Mouse (Mus musculus) neural tube, embryonic 11.5 days (tissue): Measurements from ENCODE around the gene Mical3. TPM values are rescaled to one million over a fixed set of nuclear protein-coding genes. Genes with fewer than 3 reads are reported as not detected.

Experiments used
- ATAC-seq: fragments of 200-750 bp; cut with Nextera tagmentation; 2 replicates; pipeline ENCODE4 v1.8.0; 2017; ENCODE audit warnings: moderate number of reproducible peaks, mild to moderate bottlenecking, moderate TSS enrichment, moderate library complexity; ENCODE audit not compliant: insufficient read depth, low FRiP score, low TSS enrichment
- DNase-seq: peaks from one replicate; pipeline ENCODE4 v3.0.0-alpha.2; 2015; ENCODE audit warnings: low spot score
- H3K27ac ChIP-seq: fragments of 300-500 bp; sonication (generic); 2 replicates; pipeline ENCODE4 v1.5.1; 2014; ENCODE audit warnings: low read depth, mild to moderate bottlenecking, low read length
- H3K27me3 ChIP-seq: fragments of 300-500 bp; sonication (generic); 2 replicates; pipeline ENCODE4 v1.6.1; 2014; ENCODE audit warnings: mild to moderate bottlenecking, low read length, mixed read lengths; ENCODE audit not compliant: control insufficient read depth, insufficient read depth
- H3K36me3 ChIP-seq: fragments of 300-500 bp; sonication (generic); 2 replicates; pipeline ENCODE4 v1.6.1; 2014; ENCODE audit warnings: mild to moderate bottlenecking, low read length, moderate library complexity, mixed read lengths; ENCODE audit not compliant: control insufficient read depth, insufficient read depth
- H3K4me1 ChIP-seq: fragments of 300-500 bp; sonication (generic); 2 replicates; pipeline ENCODE4 v1.6.1; 2014; ENCODE audit warnings: low read length, mixed read lengths; ENCODE audit not compliant: control insufficient read depth, insufficient read depth
- H3K4me2 ChIP-seq: fragments of 300-500 bp; sonication (generic); 2 replicates; pipeline ENCODE4 v1.6.1; 2014; ENCODE audit warnings: low read depth, mild to moderate bottlenecking, moderate library complexity
- H3K4me3 ChIP-seq: fragments of 300-500 bp; sonication (generic); 2 replicates; pipeline ENCODE4 v1.5.1; 2014; ENCODE audit warnings: low read depth, low read length
- H3K9ac ChIP-seq: fragments of 300-500 bp; sonication (generic); 2 replicates; pipeline ENCODE4 v1.6.1; 2014; ENCODE audit warnings: mild to moderate bottlenecking, low read length
- H3K9me3 ChIP-seq: fragments of 300-500 bp; sonication (generic); 2 replicates; pipeline ENCODE4 v1.6.1; 2016; ENCODE audit warnings: low read length; ENCODE audit not compliant: control insufficient read depth
- WGBS: fragments of 180-500 bp; shearing (Covaris S2); extraction: QIAGEN DNeasy Blood & Tissue Kit; methylation state at CpG from one replicate; pipeline ENCODE4 v1.1.7; 2014; 5-methylcytosine and 5-hydroxymethylcytosine counted together
- polyA plus RNA-seq: library from polyadenylated mRNA; unstranded; fragments of >200 nt; fragmentation: Nextera tagmentation; extraction: Ambion mirVana; gene quantifications from 2 replicates; pipeline ENCODE4 v1.2.1, GENCODE M21; 2014

Mical3 gene
- polyA plus RNA-seq, 1 experiment from 2014 or later = 18.4 TPM

DNA sequence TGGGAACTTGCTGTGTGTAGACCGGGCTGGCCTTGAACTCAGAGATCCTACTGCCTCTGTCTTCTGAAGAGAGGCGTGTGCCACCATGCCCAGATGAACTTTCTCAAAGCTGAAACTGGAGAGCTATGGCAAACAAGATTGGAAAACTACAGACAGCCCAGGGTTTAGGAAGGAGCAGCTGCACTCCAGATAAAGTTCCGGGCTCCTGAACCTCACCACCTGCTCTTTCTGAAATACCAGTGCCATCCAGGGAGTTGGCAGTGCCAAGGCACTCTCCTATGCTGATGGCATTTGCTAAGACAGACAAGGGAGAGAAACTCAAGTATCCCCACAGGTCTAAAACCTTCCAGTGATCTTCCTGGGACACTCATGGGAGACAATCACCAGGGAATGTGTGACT is 166.6 kb downstream of the Mical3 start:
- no peaks in the 10 kb centered on the region for H3K9me3 ChIP-seq
- no peaks in the 10 kb centered on the region for H3K4me1 ChIP-seq
- no peak for ATAC-seq
- no peaks in the 10 kb centered on the region for H3K36me3 ChIP-seq
- no peak overlapping the region for H3K4me3 ChIP-seq
- H3K27me3 ChIP-seq = no peaks in the 10 kb centered on the region
- no peak overlapping the region for H3K27ac ChIP-seq
- H3K4me2 ChIP-seq = no peak overlapping the region
- DNase-seq = no peak
- H3K9ac ChIP-seq = no peak overlapping the region
- WGBS = 92% methylated on average over 3 of the region's 3 CpGs

DNA sequence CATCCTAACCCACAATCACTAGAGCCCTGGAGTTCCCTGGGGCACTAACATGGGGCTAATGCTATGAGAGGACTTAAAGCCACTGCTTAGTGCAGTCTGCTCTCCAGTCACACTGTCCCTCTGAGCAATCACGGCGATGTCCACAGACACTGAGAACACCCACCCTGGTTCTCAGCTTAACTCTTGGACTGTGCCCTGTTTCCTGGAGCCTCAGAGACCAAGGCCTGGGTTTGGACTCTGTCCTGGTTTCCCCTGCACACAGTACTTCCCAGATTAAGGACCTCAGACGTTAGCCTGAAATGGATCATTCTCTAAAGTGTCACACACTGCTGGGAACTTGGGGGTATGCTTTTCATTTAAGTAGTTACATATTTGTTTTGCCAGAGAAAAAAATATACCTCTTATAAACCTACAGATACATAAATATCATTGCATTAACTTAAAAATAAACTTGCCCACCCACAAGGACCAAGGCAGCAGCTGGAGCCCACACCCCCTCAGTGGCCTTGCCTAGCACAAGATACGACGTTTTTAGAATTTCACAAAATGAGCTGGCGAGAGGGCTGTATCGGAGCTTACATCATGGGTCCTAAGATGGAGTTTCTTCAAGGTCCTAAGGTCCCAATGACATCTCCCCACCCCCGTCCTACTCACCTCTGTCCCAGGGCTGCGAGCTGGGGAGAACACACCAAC is 170.3 kb downstream of the Mical3 start:
- H3K36me3 ChIP-seq = no peaks in the 10 kb centered on the region; the same call in 1 of the 2 replicates
- DNase-seq = no peak
- no peak for ATAC-seq
- H3K9me3 ChIP-seq = no peaks in the 10 kb centered on the region
- no peaks in the 10 kb centered on the region for H3K27me3 ChIP-seq
- H3K27ac ChIP-seq = no peak overlapping the region
- H3K4me3 ChIP-seq = no peak overlapping the region
- no peaks in the 10 kb centered on the region for H3K4me1 ChIP-seq
- H3K9ac ChIP-seq = no peak overlapping the region
- no peak overlapping the region for H3K4me2 ChIP-seq
- WGBS = 93% methylated on average over 9 of the region's 9 CpGs

DNA sequence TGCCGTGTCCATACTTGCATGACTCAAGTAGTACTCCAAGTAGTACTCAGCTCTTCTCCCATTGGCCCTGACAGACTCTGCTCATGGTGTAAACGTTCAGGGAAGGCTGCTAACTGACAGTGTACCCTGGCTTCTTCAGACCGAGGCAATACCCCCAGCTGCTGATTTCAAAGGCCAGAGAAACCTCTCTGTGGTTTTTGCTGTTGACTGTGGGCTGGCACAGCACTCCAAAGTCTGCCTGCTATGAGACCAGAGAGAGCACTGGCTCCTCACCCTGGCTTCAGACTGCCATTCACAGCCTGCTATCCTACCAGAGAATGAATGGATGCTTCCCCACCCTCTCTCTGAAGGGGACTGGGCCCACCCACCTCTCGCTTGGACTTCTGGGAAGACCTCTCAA is 173.5 kb downstream of the Mical3 start:
- H3K9me3 ChIP-seq = no peaks in the 10 kb centered on the region
- H3K9ac ChIP-seq = no peak overlapping the region
- no peaks in the 10 kb centered on the region; the same call in 1 of the 2 replicates for H3K36me3 ChIP-seq
- no peaks in the 10 kb centered on the region for H3K27me3 ChIP-seq
- DNase-seq = no peak
- WGBS = 86% methylated on average over 4 of the region's 4 CpGs
- H3K4me2 ChIP-seq = no peak overlapping the region
- no peak for ATAC-seq
- no peak overlapping the region for H3K27ac ChIP-seq
- H3K4me1 ChIP-seq = no peaks in the 10 kb centered on the region
- no peak overlapping the region for H3K4me3 ChIP-seq

DNA sequence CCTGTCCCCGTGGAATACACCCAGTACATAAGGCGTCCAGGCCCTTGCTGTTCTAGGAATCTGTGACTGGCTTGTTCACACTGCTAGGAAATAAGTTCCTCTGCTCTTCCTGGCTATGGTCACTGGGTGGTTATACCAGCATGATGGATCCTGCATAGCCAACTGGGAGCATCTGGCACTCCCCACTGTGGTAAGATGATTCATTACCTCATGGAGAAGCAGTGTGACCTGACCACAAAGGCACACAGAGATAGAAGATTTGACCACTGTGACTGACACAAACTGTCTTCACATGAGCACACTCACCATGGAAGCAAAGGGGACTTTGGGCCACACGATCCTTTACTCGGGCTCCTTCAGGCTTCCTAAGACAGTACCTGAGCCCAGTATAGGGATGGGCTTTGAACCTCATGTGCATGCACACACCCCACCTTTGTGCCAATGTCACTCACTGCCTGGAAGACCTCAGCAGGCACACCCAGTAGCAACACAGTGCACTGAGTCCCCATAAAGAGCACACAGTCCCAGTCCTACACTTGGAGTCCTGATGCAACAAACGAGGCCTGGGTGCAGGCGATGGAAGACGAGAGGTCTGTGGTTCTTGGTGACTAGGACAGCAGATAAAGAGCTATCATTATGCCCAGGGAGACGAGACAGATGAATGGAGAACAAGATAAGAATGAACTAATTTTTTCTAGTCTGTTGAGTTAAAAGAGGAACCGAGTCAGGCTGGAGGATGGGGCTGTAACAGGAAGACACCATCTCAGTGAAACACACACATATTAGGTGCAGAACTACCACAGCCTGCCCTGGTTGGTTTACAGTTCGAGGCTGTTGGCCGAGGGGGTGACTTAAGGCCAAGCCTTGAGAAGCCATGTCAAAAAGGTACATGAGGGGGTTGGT is 174.3 kb downstream of the Mical3 start:
- 86% methylated on average over 11 of the region's 11 CpGs for WGBS
- H3K27ac ChIP-seq = no peak overlapping the region
- no peaks in the 10 kb centered on the region; the same call in 1 of the 2 replicates for H3K36me3 ChIP-seq
- H3K27me3 ChIP-seq = no peaks in the 10 kb centered on the region
- no peaks in the 10 kb centered on the region for H3K9me3 ChIP-seq
- ATAC-seq (no peak), DNase-seq (no peak)
- no peak overlapping the region for H3K4me2 ChIP-seq
- H3K4me1 ChIP-seq = no peaks in the 10 kb centered on the region
- H3K4me3 ChIP-seq = no peak overlapping the region
- no peak overlapping the region for H3K9ac ChIP-seq

DNA sequence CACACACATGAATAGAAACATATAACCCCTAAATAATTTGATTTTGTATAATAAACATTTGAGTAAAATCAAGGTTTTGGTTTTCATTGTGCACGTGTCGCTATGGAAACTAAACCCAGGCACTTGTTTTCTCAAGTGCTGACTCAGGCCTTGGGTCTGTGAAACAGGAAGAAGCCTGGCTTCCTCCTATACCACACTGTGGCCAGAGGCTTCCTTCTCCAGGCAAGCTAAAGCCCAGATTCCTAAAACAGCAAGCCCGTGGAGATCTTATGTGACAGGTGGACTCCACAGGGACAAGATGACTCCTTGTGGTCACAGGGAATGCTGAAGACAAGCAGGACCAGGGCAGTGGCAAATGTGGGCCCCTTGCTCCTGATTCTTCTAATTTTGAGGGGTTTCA is 175.6 kb downstream of the Mical3 start:
- no peak for DNase-seq
- no peaks in the 10 kb centered on the region; the same call in 1 of the 2 replicates for H3K36me3 ChIP-seq
- no peaks in the 10 kb centered on the region for H3K27me3 ChIP-seq
- H3K4me3 ChIP-seq = no peak overlapping the region
- H3K4me2 ChIP-seq = no peak overlapping the region
- H3K4me1 ChIP-seq = no peaks in the 10 kb centered on the region
- H3K9me3 ChIP-seq = no peaks in the 10 kb centered on the region
- ATAC-seq = no peak
- H3K9ac ChIP-seq = no peak overlapping the region
- no peak overlapping the region for H3K27ac ChIP-seq
- WGBS = 87% methylated on average over 3 of the region's 3 CpGs

DNA sequence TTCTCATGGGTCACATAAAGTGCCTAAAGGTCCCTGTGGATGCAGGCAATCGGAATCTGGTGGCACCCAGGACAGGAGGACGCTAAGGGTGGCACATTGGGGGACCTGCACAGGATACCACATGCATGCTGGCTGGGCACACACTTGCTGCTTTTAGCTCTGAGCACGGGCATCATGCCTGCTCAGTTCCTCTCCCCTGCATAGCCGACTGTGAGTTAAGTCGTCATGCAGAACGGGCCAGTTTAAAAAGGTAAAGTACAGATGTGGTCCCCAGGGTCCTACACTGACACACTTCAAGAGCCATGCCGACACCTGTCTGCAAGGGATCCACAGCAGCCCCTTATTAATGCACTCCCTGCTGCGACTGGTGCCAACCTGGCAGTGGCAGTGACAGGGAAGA is 176.6 kb downstream of the Mical3 start:
- DNase-seq = no peak
- no peak overlapping the region for H3K27ac ChIP-seq
- no peak overlapping the region for H3K4me3 ChIP-seq
- H3K4me1 ChIP-seq = no peaks in the 10 kb centered on the region
- ATAC-seq = no peak
- no peak overlapping the region for H3K4me2 ChIP-seq
- H3K27me3 ChIP-seq = no peaks in the 10 kb centered on the region
- 93% methylated on average over 8 of the region's 8 CpGs for WGBS
- H3K36me3 ChIP-seq = no peaks in the 10 kb centered on the region; the same call in 1 of the 2 replicates
- no peak overlapping the region for H3K9ac ChIP-seq
- H3K9me3 ChIP-seq = no peaks in the 10 kb centered on the region

DNA sequence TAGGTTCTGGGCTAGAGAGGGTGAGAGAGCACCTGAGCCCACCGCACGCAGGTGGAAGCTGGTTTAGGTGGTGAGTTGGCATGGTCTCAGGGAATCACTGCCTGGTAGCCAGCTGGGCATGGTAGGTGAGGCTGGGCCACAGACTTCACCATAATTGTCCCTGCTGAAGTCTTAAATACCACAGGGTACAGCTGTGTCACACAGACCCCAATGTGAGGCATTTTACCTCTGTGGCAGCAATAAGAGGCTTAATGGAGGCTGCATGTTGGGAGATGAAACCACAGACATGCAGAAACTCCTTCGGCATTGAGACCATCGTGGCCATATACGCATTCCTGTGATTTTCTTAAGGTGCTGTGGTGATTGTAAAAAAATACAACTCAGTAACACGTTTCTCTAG is 178.3 kb downstream of the Mical3 start:
- Histone ChIP-seq H3K9ac (no peak overlapping the region), H3K36me3 (no peaks in the 10 kb centered on the region), H3K27me3 (no peaks in the 10 kb centered on the region), H3K9me3 (no peaks in the 10 kb centered on the region), H3K4me2 (no peak overlapping the region), H3K4me1 (no peaks in the 10 kb centered on the region), H3K27ac (no peak overlapping the region), H3K4me3 (no peak overlapping the region)
- ATAC-seq (no peak), DNase-seq (no peak)
- 92% methylated on average over 6 of the region's 6 CpGs for WGBS

DNA sequence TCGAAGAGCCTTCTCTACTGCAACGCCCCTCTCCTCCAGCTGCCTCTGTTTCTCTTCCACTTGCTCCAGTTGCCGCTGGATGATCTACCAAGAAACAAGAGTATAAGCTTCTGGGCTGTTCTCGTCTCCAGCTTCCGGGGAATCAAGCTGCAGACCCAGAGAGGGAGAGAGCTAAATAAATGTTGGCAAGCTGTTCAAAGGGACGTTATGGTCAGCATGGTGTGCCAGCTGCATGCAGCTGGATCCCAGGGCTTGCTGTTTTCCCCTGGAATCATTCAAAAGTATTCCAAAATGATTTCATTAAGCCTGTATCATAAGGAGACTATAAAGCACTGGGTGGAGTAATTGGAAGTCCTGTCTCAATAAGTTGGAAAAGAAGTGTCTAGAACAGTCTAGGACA is 179.5 kb downstream of the Mical3 start:
- no peak for DNase-seq

DNA sequence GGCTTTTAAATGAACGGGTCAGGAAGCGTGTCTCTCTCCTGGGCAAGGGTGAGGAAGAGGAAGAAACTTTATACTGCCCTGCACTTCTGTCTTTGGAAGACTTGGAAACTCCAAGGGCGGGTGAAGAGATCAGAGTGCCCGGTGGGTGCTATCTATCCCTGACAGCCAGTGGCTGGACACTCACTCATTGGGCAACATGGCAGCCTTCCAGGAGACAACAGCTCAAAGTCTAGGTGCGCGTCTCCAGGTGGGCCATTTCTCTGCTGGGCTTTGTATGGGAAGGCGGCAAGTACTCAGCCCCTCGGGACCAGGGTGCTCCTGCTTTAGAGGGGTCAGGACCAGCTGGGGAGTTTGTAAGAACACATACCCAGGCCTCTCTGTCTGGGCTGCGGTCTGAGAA is 185.3 kb downstream of the Mical3 start:
- WGBS = 94% methylated on average over 9 of the region's 9 CpGs
- no peak overlapping the region for H3K9ac ChIP-seq
- H3K9me3 ChIP-seq = no peaks in the 10 kb centered on the region
- no peaks in the 10 kb centered on the region for H3K27me3 ChIP-seq
- DNase-seq (no peak), ATAC-seq (no peak)
- H3K4me3 ChIP-seq = no peak overlapping the region
- no peaks in the 10 kb centered on the region for H3K4me1 ChIP-seq
- no peaks in the 10 kb centered on the region for H3K36me3 ChIP-seq
- no peak overlapping the region for H3K27ac ChIP-seq
- H3K4me2 ChIP-seq = no peak overlapping the region

More for the DNA sequence above, 179.5 kb downstream of the Mical3 start:
- WGBS = 91% methylated on average over 6 of the region's 6 CpGs
- H3K4me1 ChIP-seq = no peaks in the 10 kb centered on the region
- no peak for ATAC-seq
- H3K9me3 ChIP-seq = no peaks in the 10 kb centered on the region
- H3K27ac ChIP-seq = no peak overlapping the region
- H3K27me3 ChIP-seq = no peaks in the 10 kb centered on the region
- H3K4me3 ChIP-seq = no peak overlapping the region
- no peak overlapping the region for H3K4me2 ChIP-seq
- H3K9ac ChIP-seq = no peak overlapping the region
- no peaks in the 10 kb centered on the region for H3K36me3 ChIP-seq
